Mouse (Mus musculus): ENCODE data around the gene Gcsam.

Gcsam gene

DNA sequence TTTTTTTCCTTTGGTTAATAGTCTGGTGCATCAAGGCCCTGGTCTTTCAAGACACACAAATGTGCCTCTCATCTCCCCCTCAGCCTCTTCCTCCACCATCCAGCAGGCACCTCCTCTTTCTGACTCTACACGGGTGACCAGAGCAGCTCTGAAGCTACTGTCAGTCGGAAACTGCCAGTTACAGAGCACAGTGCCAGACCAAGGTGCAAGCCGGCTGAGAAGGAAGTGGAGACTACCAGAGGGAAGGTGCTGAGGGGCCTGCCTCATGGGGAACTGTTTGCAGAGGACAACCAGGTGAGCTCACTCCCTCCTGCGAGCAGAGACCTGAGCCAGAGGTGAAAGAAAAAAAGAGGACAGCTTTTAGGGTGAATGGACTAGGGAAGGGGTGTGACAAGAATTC lies at the start of gene Gcsam:
Gene Gcsam (plus strand): TSS at position 114 of the 400 bp plus-strand sequence.
- DNase-seq (ENCODE audit: low read depth in 2 of 2, low spot score in 2 of 2): no peak

DNA sequence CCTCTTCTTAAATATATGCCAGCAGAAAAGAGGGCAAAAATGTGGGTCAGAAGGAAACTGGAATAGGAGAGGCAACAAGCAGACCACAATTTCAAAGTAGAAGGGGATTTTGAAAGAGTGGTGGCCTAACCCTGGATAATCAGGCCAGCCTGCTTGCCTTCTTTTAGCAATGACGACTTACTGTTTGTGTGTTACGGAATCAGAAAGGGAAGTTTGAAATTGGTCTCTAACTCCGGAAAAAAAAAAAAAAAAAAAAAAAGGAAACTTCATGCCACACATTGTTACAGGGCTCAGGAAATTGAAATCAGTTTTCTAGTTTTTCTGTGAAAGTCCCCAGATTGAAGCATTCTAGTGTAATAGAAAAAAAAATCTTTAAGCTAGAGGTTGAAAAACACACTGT lies 48.4 kb upstream of the Gcsam start:
- no peak for DNase-seq (ENCODE audit: low read depth in 2 of 2, low spot score in 2 of 2)

DNA sequence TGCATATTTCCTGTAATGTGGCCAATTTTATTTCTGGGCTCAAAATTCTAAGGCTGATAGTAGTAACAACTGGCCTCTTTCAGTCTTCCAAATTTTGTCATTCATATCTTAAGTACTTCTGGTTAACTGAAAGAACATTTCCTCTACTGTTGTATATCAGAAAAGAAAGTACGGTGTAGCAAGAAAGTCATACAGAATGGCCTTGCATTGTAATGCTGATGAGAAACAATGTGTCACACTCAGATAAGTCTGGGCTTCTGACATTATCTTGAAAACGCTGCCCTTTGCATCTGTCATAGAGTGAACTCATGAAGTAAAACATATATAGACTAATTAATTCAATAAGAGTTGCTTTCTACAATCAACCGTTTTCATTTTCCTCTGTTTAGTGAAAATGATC lies 37.9 kb upstream of the Gcsam start:
- no peak for DNase-seq (ENCODE audit: low read depth in 2 of 2, low spot score in 2 of 2)

DNA sequence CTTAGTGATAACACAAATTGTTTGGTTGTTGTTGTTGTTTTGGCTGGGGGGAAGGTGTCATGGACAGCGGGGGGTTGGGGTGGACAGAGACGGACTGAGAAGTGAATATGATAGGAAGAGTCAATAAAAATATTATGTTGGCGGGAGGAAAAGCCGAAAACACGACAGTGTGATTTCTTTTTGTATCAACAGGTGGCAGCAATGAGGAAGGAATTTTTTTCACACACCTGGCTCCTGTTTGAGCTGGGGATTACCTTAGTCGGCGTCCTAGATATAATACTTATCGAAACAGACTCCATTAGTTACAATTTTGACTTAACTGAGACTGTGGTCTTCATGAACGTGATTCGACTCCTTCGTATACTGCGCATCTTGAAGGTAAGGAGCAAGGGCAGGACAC lies 30.3 kb upstream of the Gcsam start:
- DNase-seq (ENCODE audit: low read depth in 2 of 2, low spot score in 2 of 2): no peak

DNA sequence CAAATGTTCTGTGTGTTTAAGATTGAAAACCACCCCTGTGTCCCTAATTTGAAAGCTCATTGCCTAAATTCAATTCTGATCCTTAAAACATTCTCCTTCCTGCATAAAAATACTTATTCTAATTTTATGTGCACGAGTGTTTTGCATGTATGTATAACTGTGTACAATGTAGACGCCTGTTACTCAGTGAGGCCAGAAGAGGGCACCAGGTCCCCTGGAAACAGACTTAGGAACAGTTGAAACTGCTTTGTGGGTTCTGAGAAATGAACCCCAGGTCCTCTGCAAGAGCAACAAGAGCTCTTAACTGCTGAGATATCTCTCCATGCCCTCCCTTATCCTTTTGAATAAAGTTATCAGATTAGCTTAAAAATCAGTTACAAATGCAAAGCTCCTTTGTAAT lies 27.7 kb upstream of the Gcsam start:
- peak in 1 of 2 experiments; percentile 4 for DNase-seq (ENCODE audit: low read depth in 2 of 2, low spot score in 2 of 2)

DNA sequence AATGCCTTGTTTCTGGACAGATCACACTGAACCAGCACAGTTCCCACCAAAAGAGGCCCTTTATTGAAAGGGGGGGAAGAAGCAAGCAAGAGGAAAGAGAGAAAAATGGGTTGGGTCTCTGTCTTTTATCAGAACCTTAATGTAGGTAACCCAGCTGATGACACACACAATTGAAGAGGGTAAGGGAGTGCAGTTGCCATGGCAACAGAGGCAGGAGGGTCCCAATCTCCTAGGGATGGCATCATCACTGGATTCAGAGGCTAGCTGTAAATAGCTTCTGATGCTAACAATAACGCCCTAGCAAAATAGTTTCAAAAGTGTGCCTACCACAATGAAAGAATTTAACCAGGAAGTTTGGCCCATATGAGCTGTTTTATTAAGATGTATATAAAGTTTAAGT lies 16.5 kb upstream of the Gcsam start:
- no peak for DNase-seq (ENCODE audit: low read depth in 2 of 2, low spot score in 2 of 2)

DNA sequence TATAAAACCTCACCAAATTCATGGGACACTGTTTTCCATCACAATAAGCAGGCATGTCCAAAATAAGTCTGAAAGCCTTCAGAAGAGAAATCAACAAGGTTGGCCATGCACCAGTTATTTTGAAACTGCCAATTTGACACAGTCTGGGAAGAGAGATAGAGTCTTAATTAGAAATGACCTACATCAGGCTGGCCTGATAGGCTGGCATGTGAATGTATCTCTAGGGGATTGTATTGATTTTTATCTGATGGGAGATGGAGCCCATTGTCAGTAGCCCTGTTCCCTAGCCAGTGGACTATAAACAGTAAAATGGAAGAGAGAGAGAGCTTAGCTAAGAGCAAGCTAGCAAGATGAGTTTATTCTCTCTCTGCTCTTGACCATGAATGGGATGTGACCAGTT lies 14.7 kb upstream of the Gcsam start:
- DNase-seq (ENCODE audit: low read depth in 2 of 2, low spot score in 2 of 2): no peak

DNA sequence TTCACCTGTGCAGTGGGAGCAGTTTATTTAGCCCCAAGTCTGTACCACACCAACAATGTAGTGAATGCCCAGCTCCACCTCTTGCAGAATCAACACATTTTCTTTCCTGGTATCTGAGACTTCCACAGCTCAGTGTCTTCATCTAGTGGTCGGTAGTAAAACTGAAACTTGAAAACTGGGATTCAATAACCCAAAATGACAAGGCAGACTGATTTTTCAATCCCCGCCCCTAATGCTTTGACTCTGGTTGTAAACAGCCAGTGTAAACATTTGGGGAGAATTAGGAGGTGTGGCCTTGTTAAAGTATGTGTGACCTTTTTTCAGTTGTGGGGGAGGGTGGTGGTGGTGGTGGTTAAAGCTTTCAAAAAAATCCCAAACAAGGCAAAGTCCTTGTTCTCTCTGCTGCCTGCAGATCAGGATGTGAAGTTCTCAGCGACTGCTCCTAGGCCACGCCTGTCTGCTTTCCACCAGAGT lies 1.7 kb upstream of the Gcsam start:
- no peak for DNase-seq (ENCODE audit: low read depth in 2 of 2, low spot score in 2 of 2)

DNA sequence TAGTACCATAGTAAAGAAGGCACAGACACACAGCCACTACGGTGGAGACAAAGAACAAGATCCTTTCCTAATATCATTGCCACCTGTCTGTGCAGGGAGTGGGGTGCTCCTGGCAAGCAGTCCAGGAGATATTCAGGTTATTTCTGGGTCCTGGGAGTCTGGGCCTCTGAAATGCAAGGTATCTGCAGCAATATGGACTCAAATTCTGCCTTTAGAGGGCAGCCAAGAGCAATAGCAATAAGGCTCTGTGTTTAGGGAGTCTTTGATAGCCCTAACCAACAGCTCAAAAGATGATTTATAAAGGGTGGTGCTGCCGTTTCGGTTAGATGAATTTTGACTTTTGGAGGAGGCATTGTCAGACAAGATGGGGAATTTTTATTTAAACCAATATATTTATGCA lies 880 bp upstream of the Gcsam start:
- no peak for DNase-seq (ENCODE audit: low read depth in 2 of 2, low spot score in 2 of 2)

DNA sequence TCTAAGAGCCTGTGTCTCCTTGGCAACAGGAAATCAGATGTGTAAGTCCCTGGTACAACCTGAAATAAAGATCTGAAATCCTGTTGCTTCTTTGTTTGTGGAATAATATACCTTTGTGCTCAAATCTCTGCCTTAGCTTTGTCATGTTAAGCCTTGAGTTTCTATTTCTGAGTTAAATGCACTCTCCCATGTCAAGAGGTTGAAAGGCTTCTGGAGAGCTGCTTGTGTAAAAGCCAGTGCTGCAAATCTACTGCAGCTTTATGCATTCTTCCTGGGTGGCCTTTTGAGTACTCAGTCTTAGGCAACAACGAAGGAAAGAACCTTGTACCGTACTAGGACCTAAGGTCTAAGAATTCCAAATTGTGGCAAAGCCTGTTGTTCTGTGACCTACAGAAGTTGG lies 3.1 kb downstream of the Gcsam start:
- DNase-seq (ENCODE audit: low read depth in 2 of 2, low spot score in 2 of 2): no peak

DNA sequence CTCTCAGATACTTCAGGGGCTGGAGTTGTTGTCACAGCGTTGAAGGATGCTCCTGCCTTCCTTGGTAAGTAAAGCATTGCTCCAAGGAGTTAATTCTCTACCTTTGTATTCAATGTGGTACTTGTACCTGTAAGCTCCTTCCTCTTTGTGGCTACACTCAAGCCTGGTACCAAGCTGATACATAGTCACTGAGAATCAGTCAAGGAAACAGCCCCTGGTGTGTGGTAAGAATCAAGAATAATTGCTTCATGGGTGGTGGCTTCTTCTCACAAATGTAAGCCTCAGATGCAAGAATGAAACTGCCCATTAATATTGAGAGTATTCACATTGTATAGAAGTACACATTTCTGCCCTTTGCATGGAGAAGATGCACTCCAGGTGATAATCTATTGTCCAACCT lies 5.8 kb downstream of the Gcsam start:
- no peak for DNase-seq (ENCODE audit: low read depth in 2 of 2, low spot score in 2 of 2)

DNA sequence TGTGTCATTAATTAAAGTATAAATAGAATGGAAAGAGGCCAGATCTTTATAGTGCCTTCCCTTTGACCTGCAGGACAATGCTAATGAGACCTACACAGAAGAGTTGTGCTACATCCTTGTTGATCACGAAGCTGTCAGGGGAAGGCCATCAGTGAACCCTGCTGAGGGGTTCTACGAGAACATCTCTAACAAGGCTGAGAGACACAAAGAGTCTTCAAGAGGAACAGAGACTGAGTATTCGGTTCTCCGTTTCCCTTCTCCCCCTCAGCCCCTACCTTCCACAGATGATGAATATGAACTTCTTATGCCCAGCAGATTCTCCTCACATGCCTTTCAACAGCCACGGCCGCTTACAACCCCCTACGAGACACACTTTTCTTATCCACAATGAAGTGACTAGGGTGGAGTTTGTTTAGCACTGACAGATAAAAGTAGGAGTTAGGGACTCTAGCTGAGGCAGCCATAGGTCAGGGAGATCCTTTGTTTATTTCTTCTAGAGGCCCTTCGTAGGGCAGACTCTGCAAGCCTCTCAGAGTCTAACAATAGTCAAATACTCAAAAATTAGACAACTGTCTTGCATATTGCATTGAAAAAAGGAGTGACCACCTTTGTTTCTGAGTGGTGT lies 9.7 kb downstream of the Gcsam start:
- DNase-seq (ENCODE audit: low read depth in 2 of 2, low spot score in 2 of 2): no peak

DNA sequence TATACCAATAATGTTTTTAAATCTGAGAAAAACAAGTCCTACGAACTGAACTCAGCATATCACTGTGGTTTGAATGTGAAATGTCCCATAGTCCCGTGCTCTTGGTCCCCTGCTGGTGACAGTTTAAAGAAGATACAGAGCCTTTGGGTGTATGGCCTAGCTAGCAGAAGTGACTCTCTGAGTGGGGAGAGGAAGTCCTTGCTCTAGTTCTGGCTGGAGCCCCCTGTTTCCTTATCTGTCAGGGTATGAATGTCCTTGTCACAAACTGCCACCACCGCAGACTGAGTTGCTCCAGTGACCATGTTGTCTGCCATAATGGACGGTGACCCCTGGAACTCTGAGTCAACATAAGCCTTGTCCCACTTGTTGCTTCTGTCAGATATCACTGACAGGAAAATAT lies 13.1 kb downstream of the Gcsam start:
- no peak for DNase-seq (ENCODE audit: low read depth in 2 of 2, low spot score in 2 of 2)

DNA sequence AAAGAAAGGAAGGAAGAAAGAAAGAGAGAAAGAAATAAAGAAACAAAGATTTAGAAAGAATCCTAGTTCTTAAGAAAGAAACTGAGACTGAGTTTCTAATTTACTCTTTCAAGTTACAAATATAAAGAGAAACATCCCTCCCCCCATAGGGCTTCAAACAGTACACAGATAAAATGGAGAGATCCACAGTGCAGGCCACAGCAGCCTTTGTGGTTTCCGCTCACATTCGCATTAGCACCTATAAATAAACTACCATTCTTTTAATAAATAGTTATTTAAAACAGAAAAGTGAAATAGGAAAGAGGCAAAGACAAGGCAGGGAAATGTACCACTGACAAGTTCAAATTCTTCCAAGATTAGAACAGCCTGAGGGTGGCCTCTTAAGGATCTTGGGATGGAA lies 14.6 kb downstream of the Gcsam start:
- DNase-seq (ENCODE audit: low read depth in 2 of 2, low spot score in 2 of 2): no peak

DNA sequence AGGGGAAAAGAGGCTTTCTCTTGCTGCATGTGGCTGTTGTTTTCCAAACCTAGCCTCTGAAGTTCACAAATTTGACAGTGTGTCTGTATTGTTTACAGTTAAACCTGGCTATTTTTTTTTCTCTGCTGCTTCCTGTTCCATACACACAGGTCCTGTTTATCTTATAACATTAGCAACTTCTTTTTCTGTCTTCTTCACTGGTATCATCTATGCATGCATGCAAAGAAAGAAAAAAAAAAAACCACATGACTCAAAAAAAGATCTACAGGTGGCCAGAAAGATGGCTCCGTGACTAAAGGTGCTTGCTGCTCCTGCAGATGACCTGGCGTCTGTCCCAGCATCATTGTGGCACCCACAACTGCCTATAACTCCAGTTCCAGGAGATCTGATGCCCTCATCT lies 15.2 kb downstream of the Gcsam start:
- DNase-seq (ENCODE audit: low read depth in 2 of 2, low spot score in 2 of 2): no peak

DNA sequence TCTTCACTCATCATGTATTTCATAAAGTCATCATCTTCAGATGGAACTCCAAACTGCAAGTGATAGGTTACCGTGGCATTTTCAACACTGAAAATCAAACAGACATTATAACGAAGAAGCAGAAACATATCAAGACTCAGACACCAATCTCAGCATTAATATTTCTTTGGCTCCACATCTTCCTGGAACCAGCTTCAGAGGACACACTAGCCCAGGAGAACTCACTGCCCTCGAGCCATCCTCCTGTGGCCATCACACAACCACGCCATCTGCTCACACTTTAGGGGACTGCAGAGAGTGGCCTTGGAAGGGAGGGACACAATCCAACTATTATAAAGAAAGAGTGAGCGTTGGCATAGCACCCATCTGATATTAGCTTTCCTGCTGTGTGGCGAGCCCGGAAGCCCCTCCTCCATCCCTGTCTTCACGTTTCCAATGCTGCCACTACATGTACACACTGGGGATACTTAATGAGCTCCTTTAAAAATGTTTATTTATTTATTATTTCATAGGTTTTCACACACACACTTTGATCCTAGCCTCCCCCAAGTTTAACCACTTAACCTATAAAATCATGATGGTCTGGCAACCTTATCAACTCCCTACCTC lies 19.4 kb downstream of the Gcsam start:
- no peak for DNase-seq (ENCODE audit: low read depth in 2 of 2, low spot score in 2 of 2)

DNA sequence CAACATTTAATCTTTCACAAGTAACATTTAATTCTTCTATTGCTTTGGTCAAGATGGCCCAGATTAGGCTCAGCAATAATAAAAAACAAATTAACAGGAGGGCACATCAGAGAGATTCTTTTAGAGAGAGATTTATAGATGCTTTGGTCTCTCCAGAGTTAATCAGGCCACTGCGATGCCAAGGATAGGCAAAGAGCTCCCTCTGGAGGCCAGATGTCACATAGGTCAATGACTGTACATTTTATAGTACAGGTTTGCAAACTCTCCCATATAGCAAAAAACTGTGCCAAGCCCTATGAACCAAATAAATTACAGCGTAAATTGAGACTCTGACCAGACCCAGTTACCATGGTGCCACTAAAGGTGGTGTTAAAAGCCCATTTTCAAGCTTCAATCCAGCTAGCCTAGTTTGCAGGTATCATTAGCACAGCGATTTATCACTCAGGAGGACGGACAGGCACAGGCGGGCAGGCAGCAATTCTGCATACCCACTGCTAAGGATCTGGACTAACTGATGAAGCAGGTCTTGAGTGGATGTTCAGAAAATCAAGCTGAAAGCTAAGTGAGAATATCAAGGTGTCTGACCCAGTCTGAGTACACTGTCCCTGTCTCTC lies 20.3 kb downstream of the Gcsam start:
- peak; percentile 28 to 48 for DNase-seq (ENCODE audit: low read depth in 2 of 2, low spot score in 2 of 2)

DNA sequence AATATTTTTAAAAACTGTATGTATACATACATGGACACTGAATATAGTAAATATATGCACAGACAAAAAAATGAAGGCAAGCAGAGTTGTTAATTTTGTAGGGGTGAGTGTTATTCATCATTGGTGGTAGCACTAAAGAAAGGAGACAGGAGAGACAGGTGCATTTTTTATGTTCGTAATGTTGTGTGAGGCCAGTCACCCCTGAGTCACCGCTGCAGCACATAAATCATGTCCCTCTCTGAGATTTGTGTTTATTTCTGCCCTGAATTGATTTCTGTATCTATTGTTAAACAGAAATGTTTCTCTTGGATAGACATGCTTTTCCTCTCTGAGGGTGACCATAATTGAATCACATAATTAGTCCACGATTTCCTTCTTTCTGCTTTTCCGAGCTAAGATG lies 22.2 kb downstream of the Gcsam start:
- no peak for DNase-seq (ENCODE audit: low read depth in 2 of 2, low spot score in 2 of 2)

DNA sequence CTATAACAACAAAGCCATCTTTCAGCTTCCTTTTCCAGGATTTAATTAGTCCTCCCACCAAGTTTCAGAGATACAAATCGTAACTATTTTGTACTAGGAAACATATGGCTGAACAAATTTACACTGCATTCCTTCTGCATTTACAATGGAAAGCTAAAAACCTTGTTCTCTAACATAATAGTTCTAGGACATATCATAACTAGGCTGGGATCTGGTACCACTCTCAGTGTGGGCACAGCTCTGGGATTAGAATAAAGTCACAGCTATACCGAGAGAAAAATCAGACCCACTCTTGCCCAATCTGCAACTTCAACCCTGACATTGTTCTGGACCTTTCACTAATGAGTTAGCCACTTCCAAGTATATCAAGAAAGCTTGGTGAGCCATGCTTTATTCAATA lies 25.6 kb downstream of the Gcsam start:
- DNase-seq (ENCODE audit: low read depth in 2 of 2, low spot score in 2 of 2): no peak

DNA sequence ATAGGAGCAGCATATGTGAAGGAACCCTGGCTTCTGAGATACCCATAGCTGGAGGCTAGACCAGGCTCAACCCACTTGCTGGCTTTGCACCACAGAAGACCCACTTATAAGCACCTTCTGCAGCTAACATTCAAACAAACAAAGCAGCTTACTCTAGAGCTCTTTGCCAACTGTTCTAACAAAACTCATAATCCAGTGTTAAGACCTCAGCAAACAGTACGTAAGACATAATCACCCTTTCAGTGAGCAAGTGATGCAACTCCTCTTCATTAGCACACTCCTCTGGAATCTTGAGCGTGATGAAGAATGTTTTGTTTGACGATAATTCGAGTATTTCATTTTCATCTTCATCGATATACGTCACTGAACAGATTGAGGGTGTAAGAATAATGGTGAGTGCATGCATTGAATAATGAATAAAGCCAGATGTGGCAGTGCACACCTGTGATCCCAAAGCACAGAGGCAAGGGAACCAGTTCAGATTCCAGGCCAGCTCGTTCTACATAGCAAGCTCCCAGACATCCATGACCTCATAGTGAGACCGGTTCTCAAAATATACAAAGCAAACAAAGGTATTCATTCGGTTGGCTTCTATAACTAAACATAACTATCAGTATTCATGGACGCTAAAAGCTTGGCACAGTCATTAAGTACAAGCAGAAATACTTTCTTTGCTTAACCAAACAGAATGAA lies 30.0 kb downstream of the Gcsam start:
- DNase-seq (ENCODE audit: low read depth in 2 of 2, low spot score in 2 of 2): no peak

DNA sequence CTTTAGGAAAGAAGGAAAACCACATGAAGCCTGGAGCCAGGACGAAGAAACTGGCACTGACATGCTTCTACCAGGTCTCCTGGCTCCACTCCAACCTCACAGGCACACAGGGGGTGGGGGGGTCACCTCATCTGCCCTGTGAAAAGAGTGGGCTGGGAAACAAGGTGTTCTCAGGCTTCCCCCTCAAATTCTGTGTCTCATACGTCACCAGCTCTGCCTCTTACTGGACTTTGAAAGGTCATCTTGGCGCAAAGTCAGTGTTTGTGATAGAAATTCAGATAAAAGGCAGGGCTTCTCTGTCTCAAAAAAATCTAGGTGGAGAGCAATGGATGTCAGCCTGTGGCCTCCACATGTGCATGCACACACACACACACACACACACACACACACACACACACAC lies 31.1 kb downstream of the Gcsam start:
- DNase-seq (ENCODE audit: low read depth in 2 of 2, low spot score in 2 of 2): no peak

DNA sequence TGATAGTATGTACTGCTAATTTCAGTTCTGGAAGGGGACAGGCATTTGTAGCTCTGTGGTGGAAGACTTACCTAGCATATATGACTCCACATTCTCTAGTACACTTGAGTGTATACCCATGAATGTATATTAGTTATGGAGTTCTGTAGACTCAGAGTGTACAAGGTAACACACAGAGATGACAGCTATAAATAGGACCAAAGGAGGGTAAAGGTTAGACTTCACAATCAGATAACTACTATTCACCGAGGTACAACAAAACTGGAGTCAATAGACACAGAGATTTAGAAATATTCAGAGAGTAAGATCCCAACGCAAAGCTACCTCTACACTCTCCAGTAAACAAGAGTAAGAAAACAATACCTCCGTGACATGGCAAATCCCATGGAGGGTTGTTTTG lies 33.8 kb downstream of the Gcsam start:
- DNase-seq (ENCODE audit: low read depth in 2 of 2, low spot score in 2 of 2): no peak

All from CD8-positive naive resting alpha-beta T cell, adult 2 months (primary cell).